Mouse (Mus musculus) kidney, adult 2 months (tissue): ENCODE measurements around the gene Psmc6. TPM values are rescaled to one million over a fixed set of nuclear protein-coding genes. Genes with fewer than 3 reads are reported as not detected.

Experiments used
- DNase-seq: peaks from one replicate; pipeline ENCODE4 v3.0.0; 2021
- H3K27ac ChIP-seq: fragments of 200-500 bp; 2 replicates; pipeline ENCODE4 v1.5.1; 2012; ENCODE audit warnings: low read depth, low read length, control low read depth, inconsistent platforms; ENCODE audit not compliant: insufficient read depth
- H3K27me3 ChIP-seq: fragments of 200-500 bp; replicated peaks from 2 replicates; pipeline ENCODE4 v1.6.1; 2012; ENCODE audit warnings: mild to moderate bottlenecking, moderate library complexity, low read length, inconsistent platforms; ENCODE audit not compliant: control insufficient read depth, insufficient read depth
- H3K36me3 ChIP-seq: fragments of 200-500 bp; 2 replicates; pipeline ENCODE4 v1.6.1; 2012; ENCODE audit warnings: mild to moderate bottlenecking, moderate library complexity, low read length, inconsistent platforms; ENCODE audit not compliant: control insufficient read depth, insufficient read depth
- H3K4me1 ChIP-seq: fragments of 200-500 bp; 2 replicates; pipeline ENCODE4 v1.6.1; 2011; ENCODE audit warnings: low read length; ENCODE audit not compliant: control insufficient read depth, insufficient read depth
- H3K4me3 ChIP-seq: fragments of 200-500 bp; 2 replicates; pipeline ENCODE4 v1.5.1; 2011; ENCODE audit warnings: mild to moderate bottlenecking, low read depth, low read length, control low read depth; ENCODE audit not compliant: insufficient read depth
- CTCF ChIP-seq: fragments of 200-500 bp; conservative IDR thresholded peaks from 2 replicates; pipeline ENCODE4 v1.5.1; 2011; ENCODE audit warnings: low read depth, mild to moderate bottlenecking, control low read depth, low read length, moderate library complexity, mixed read lengths; ENCODE audit not compliant: insufficient read depth, insufficient read length
- POLR2A ChIP-seq: fragments of 200-500 bp; IDR thresholded peaks from one replicate; pipeline ENCODE4 v1.6.1; 2011; ENCODE audit warnings: low read depth, low read length, control low read depth
- WGBS: fragments of 180-500 bp; shearing (Covaris S2); methylation state at CpG from one replicate; pipeline ENCODE4 v1.1.7; 2018; 5-methylcytosine and 5-hydroxymethylcytosine counted together
- polyA plus RNA-seq: library from polyadenylated mRNA; depleted of rRNA; stranded (reverse); fragments of >200 nt; gene quantifications from 2 replicates; pipeline ENCODE4 v1.2.3, GENCODE M21; 2012

The Psmc6 gene
- polyA plus RNA-seq, 1 experiment, result 45.5 TPM

- no peaks in the 10 kb centered on the region for H3K36me3 ChIP-seq
- no peak overlapping the region for H3K4me3 ChIP-seq
- TF ChIP-seq CTCF, result no peak
- TF ChIP-seq POLR2A, result no peak
- no peaks in the 10 kb centered on the region for H3K27me3 ChIP-seq
- DNase-seq, result no peak
- no peaks in the 10 kb centered on the region for H3K4me1 ChIP-seq
- H3K27ac ChIP-seq, result no peak overlapping the region
- WGBS, result 72% methylated on average over 3 of the region's 3 CpGs
Measured at GRCm38 (mm10) chr14:45321067-45321466, 8.5 kb upstream of the Psmc6 start.

GRCm38 (mm10) chr14:45321622-45322021 is 8.0 kb upstream of the Psmc6 start:
- 68% methylated on average over 5 of the region's 5 CpGs for WGBS
- Histone ChIP-seq H3K27ac (no peak overlapping the region), H3K4me1 (no peaks in the 10 kb centered on the region), H3K4me3 (no peak overlapping the region), H3K27me3 (no peaks in the 10 kb centered on the region), H3K36me3 (no peaks in the 10 kb centered on the region)
- DNase-seq, result no peak
- TF ChIP-seq CTCF (no peak), POLR2A (no peak)

GRCm38 (mm10) chr14:45322450-45322849 is 7.1 kb upstream of the Psmc6 start:
- Histone ChIP-seq H3K4me3 (no peak overlapping the region), H3K27ac (no peak overlapping the region), H3K4me1 (no peaks in the 10 kb centered on the region), H3K36me3 (no peaks in the 10 kb centered on the region), H3K27me3 (no peaks in the 10 kb centered on the region)
- no peak for TF ChIP-seq CTCF
- TF ChIP-seq POLR2A, result no peak
- no peak for DNase-seq
- WGBS, result 89% methylated on average over 2 of the region's 2 CpGs

- DNase-seq, result no peak
- TF ChIP-seq POLR2A (no peak), CTCF (no peak)
- no peaks in the 10 kb centered on the region for H3K27me3 ChIP-seq
- H3K4me1 ChIP-seq, result no peaks in the 10 kb centered on the region
- 93% methylated on average over 3 of the region's 3 CpGs for WGBS
- H3K4me3 ChIP-seq, result no peak overlapping the region
- H3K36me3 ChIP-seq, result no peaks in the 10 kb centered on the region
- no peak overlapping the region for H3K27ac ChIP-seq
Measured at GRCm38 (mm10) chr14:45323320-45323719, 6.3 kb upstream of the Psmc6 start.

- no peak overlapping the region for H3K27ac ChIP-seq
- no peak overlapping the region for H3K4me3 ChIP-seq
- peak; percentile 45 for DNase-seq
- H3K36me3 ChIP-seq, result no peaks in the 10 kb centered on the region
- H3K27me3 ChIP-seq, result no peaks in the 10 kb centered on the region
- no peaks in the 10 kb centered on the region for H3K4me1 ChIP-seq
- no peak for TF ChIP-seq POLR2A
- no peak for TF ChIP-seq CTCF
Measured at GRCm38 (mm10) chr14:45325471-45325870, 4.1 kb upstream of the Psmc6 start.

- no peak overlapping the region for H3K27ac ChIP-seq
- H3K36me3 ChIP-seq, result peaks cover 3% of the 10 kb centered on the region; the same call in 1 of the 2 replicates
- no peak for DNase-seq
- no peak overlapping the region for H3K4me3 ChIP-seq
- TF ChIP-seq POLR2A (no peak), CTCF (no peak)
- 92% methylated on average over 4 of the region's 4 CpGs for WGBS
- H3K27me3 ChIP-seq, result no peaks in the 10 kb centered on the region
- H3K4me1 ChIP-seq, result no peaks in the 10 kb centered on the region
Measured at GRCm38 (mm10) chr14:45328072-45328713, 1.4 kb upstream of the Psmc6 start.

GRCm38 (mm10) chr14:45329018-45329588 is 485 bp upstream of the Psmc6 start:
- TF ChIP-seq POLR2A, result no peak
- no peak for TF ChIP-seq CTCF
- Histone ChIP-seq H3K4me3 (peak overlapping the region; percentile 14; the same call in 1 of the 2 replicates), H3K27me3 (no peaks in the 10 kb centered on the region), H3K36me3 (peaks cover 3% of the 10 kb centered on the region), H3K4me1 (no peaks in the 10 kb centered on the region), H3K27ac (no peak overlapping the region)
- no peak for DNase-seq
- WGBS, result 14% methylated on average over 8 of the region's 8 CpGs
